In genomic region chr11:39588641-39589385, GRCm38 (mm10) we compare ENCODE assay signal across 9 mouse cellular contexts.
DNase-seq lines count a peak whose midpoint lies in the region; ATAC-seq lines count a peak whose summit lies in the region.
"Had no signal": no experiment of that assay in that cellular context is flagged by ENCODE, and none has a peak within 500 bp of the region (broad histone marks: within the 10 kb centered on the region; RNA-seq: fewer than 3 reads in every experiment).

No protein-coding gene starts in this region.

- peak; percentile 1 for DNase-seq in A20 (ENCODE audit: low read depth, low spot score)
- peak; percentile 45 for DNase-seq in adrenal gland, adult 2 months
- peak; percentile 19 to 56 for DNase-seq in heart, postnatal 14 days
- DNase-seq in layer of hippocampus, adult 11-12 months (ENCODE audit: low spot score) = peak; percentile 79
- DNase-seq in retina, postnatal 7 days (ENCODE audit: low read depth, low spot score) = peak; percentile 54
- DNase-seq in thymus, postnatal 14 days = no peak

- intact Hi-C loops in heart, postnatal 14 days (cut with DNase I) = loop anchor here (5.0 kb wide), 2 partner anchors 558 to 878 kb away; no protein-coding TSS in a partner anchor

- peak overlapping the region; percentile 35 for H3K4me2 ChIP-seq in embryonic facial prominence, embryonic 12.5 days (replicated peaks)
- H3K4me2 ChIP-seq in lung, embryonic 15.5 days = peak overlapping the region; percentile 30; the same call in 1 of the 2 replicates

- WGBS in embryonic facial prominence, embryonic 12.5 days = 15% methylated on average over 15 of the region's 15 CpGs
- WGBS in lung, embryonic 15.5 days = 18% methylated on average over 15 of the region's 15 CpGs

- no peak overlapping the region for H3K9ac ChIP-seq in embryonic facial prominence, embryonic 12.5 days
- no peak overlapping the region for H3K9ac ChIP-seq in lung, embryonic 15.5 days

- H3K4me3 ChIP-seq in embryonic facial prominence, embryonic 12.5 days = peak overlapping the region; percentile 7; the same call in 1 of the 2 replicates
- no peak overlapping the region for H3K4me3 ChIP-seq in lung, embryonic 15.5 days
- H3K4me3 ChIP-seq: erythroblast, embryonic 14.5 days had no signal

- no peak overlapping the region for H3K27ac ChIP-seq in embryonic facial prominence, embryonic 12.5 days
- no peak overlapping the region for H3K27ac ChIP-seq in lung, embryonic 15.5 days

- no peaks in the 10 kb centered on the region for H3K9me3 ChIP-seq in embryonic facial prominence, embryonic 12.5 days
- H3K9me3 ChIP-seq in lung, embryonic 15.5 days = no peaks in the 10 kb centered on the region

- H3K4me1 ChIP-seq in embryonic facial prominence, embryonic 12.5 days = no peaks in the 10 kb centered on the region
- H3K4me1 ChIP-seq in lung, embryonic 15.5 days = no peaks in the 10 kb centered on the region

- no peaks in the 10 kb centered on the region for H3K36me3 ChIP-seq in embryonic facial prominence, embryonic 12.5 days
- no peaks in the 10 kb centered on the region for H3K36me3 ChIP-seq in lung, embryonic 15.5 days

- H3K27me3 ChIP-seq in embryonic facial prominence, embryonic 12.5 days = no peaks in the 10 kb centered on the region
- no peaks in the 10 kb centered on the region for H3K27me3 ChIP-seq in lung, embryonic 15.5 days

- no peak for ATAC-seq in embryonic facial prominence, embryonic 12.5 days (ENCODE audit: insufficient number of reproducible peaks, insufficient read depth, low FRiP score, low TSS enrichment)
- ATAC-seq in lung, embryonic 15.5 days (ENCODE audit: borderline replicate concordance, extremely low read depth, low FRiP score, low TSS enrichment) = no peak
